Mouse (Mus musculus): ENCODE results near the gene Zfp69. TPM values are rescaled to one million over a fixed set of nuclear protein-coding genes. Genes with fewer than 3 reads are reported as not detected.

Gene Zfp69
- total and polyA plus RNA-seq, 2 experiments from 2014 or later, result 2.0 to 3.8 TPM

GRCm38 (mm10) chr4:120952163-120952562 lies 664 bp upstream of the Zfp69 start:
- ATAC-seq (ENCODE audit: insufficient read depth, low read depth) (peak; percentile 30), DNase-seq (ENCODE audit: low spot score) (peak; percentile 48)
- Histone ChIP-seq H3K4me3 (ENCODE audit: low read depth, low read length) (peak overlapping the region; percentile 80), H3K27ac (ENCODE audit: low read depth) (peak overlapping the region; percentile 94), H3K9me3 (replicated peaks; ENCODE audit: control insufficient read depth, low read length) (no peaks in the 10 kb centered on the region), H3K27me3 (ENCODE audit: control insufficient read depth, insufficient read depth, low read length) (no peaks in the 10 kb centered on the region), H3K36me3 (replicated peaks; ENCODE audit: control insufficient read depth, insufficient read depth, low read length) (peaks cover 4% of the 10 kb centered on the region; the same call in 1 of the 2 replicates), H3K4me1 (ENCODE audit: control insufficient read depth, insufficient read depth) (peaks cover 3% of the 10 kb centered on the region; the same call in 1 of the 2 replicates), H3K4me2 (ENCODE audit: low read depth, low read length) (peak overlapping the region; percentile 97), H3K9ac (replicated peaks; ENCODE audit: low read depth, low read length) (peak overlapping the region; percentile 84)
- WGBS, result 29% methylated on average over 6 of the region's 6 CpGs
- TF ChIP-seq CTCF (IDR thresholded peaks at IDR 0.05; ENCODE audit: low read depth) (no peak), EP300 (IDR thresholded peaks at IDR 0.05; ENCODE audit: low read depth) (no peak)

GRCm38 (mm10) chr4:120950763-120951427 lies 604 bp downstream of the Zfp69 start:
- H3K4me3 ChIP-seq (ENCODE audit: low read depth, low read length), result peak overlapping the region; percentile 80
- peaks cover 15% of the 10 kb centered on the region for H3K36me3 ChIP-seq (replicated peaks; ENCODE audit: control insufficient read depth, insufficient read depth, low read length)
- peak overlapping the region; percentile 94 for H3K27ac ChIP-seq (ENCODE audit: low read depth)
- peaks cover 3% of the 10 kb centered on the region; the same call in 1 of the 2 replicates for H3K4me1 ChIP-seq (ENCODE audit: control insufficient read depth, insufficient read depth)
- DNase-seq (ENCODE audit: low spot score), result peak; percentile 18
- WGBS, result under 1% methylated on average over 20 of the region's 20 CpGs
- H3K9ac ChIP-seq (replicated peaks; ENCODE audit: low read depth, low read length), result peak overlapping the region; percentile 84
- H3K9me3 ChIP-seq (replicated peaks; ENCODE audit: control insufficient read depth, low read length), result no peaks in the 10 kb centered on the region
- no peak for TF ChIP-seq EP300 (IDR thresholded peaks at IDR 0.05; ENCODE audit: low read depth)
- no peak for TF ChIP-seq CTCF (IDR thresholded peaks at IDR 0.05; ENCODE audit: low read depth)
- ATAC-seq (ENCODE audit: insufficient read depth, low read depth), result no peak
- H3K27me3 ChIP-seq (ENCODE audit: control insufficient read depth, insufficient read depth, low read length), result no peaks in the 10 kb centered on the region
- H3K4me2 ChIP-seq (ENCODE audit: low read depth, low read length), result peak overlapping the region; percentile 97

GRCm38 (mm10) chr4:120948938-120949337 lies 2.6 kb downstream of the Zfp69 start:
- no peaks in the 10 kb centered on the region for H3K9me3 ChIP-seq (replicated peaks; ENCODE audit: control insufficient read depth, low read length)
- TF ChIP-seq EP300 (IDR thresholded peaks at IDR 0.05; ENCODE audit: low read depth) (no peak), CTCF (IDR thresholded peaks at IDR 0.05; ENCODE audit: low read depth) (no peak)
- whole genome bisulfite sequencing, result 57% methylated on average over 3 of the region's 3 CpGs
- H3K4me3 ChIP-seq (ENCODE audit: low read depth, low read length), result peak overlapping the region; percentile 9
- DNase-seq (ENCODE audit: low spot score) (no peak), ATAC-seq (ENCODE audit: insufficient read depth, low read depth) (no peak)
- peak overlapping the region; percentile 52 for H3K27ac ChIP-seq (ENCODE audit: low read depth)
- peaks cover 3% of the 10 kb centered on the region; the same call in 1 of the 2 replicates for H3K4me1 ChIP-seq (ENCODE audit: control insufficient read depth, insufficient read depth)
- H3K36me3 ChIP-seq (replicated peaks; ENCODE audit: control insufficient read depth, insufficient read depth, low read length), result peaks cover 22% of the 10 kb centered on the region
- H3K9ac ChIP-seq (replicated peaks; ENCODE audit: low read depth, low read length), result no peak overlapping the region; the same call in 1 of the 2 replicates
- peak overlapping the region; percentile 97 for H3K4me2 ChIP-seq (ENCODE audit: low read depth, low read length)
- no peaks in the 10 kb centered on the region for H3K27me3 ChIP-seq (ENCODE audit: control insufficient read depth, insufficient read depth, low read length)

- DNase-seq (ENCODE audit: low spot score) (no peak), ATAC-seq (ENCODE audit: insufficient read depth, low read depth) (no peak)
- H3K36me3 ChIP-seq (replicated peaks; ENCODE audit: control insufficient read depth, insufficient read depth, low read length), result peaks cover 34% of the 10 kb centered on the region
- no peaks in the 10 kb centered on the region for H3K27me3 ChIP-seq (ENCODE audit: control insufficient read depth, insufficient read depth, low read length)
- no peak overlapping the region for H3K27ac ChIP-seq (ENCODE audit: low read depth)
- no peak overlapping the region for H3K4me3 ChIP-seq (ENCODE audit: low read depth, low read length)
- H3K4me1 ChIP-seq (ENCODE audit: control insufficient read depth, insufficient read depth), result no peaks in the 10 kb centered on the region
- no peak for TF ChIP-seq CTCF (IDR thresholded peaks at IDR 0.05; ENCODE audit: low read depth)
- no peak for TF ChIP-seq EP300 (IDR thresholded peaks at IDR 0.05; ENCODE audit: low read depth)
- H3K9me3 ChIP-seq (replicated peaks; ENCODE audit: control insufficient read depth, low read length), result peaks cover 4% of the 10 kb centered on the region
- H3K4me2 ChIP-seq (ENCODE audit: low read depth, low read length), result no peak overlapping the region
- WGBS, result 46% methylated on average over 3 of the region's 3 CpGs
- no peak overlapping the region for H3K9ac ChIP-seq (replicated peaks; ENCODE audit: low read depth, low read length)
These were observed 16.5 kb downstream of the Zfp69 start for GRCm38 (mm10) chr4:120935006-120935405.

- Histone ChIP-seq H3K27ac (ENCODE audit: low read depth) (no peak overlapping the region), H3K36me3 (replicated peaks; ENCODE audit: control insufficient read depth, insufficient read depth, low read length) (peaks cover 34% of the 10 kb centered on the region), H3K4me2 (ENCODE audit: low read depth, low read length) (no peak overlapping the region), H3K9me3 (replicated peaks; ENCODE audit: control insufficient read depth, low read length) (peaks cover 4% of the 10 kb centered on the region), H3K9ac (replicated peaks; ENCODE audit: low read depth, low read length) (no peak overlapping the region), H3K4me3 (ENCODE audit: low read depth, low read length) (no peak overlapping the region), H3K27me3 (ENCODE audit: control insufficient read depth, insufficient read depth, low read length) (no peaks in the 10 kb centered on the region), H3K4me1 (ENCODE audit: control insufficient read depth, insufficient read depth) (no peaks in the 10 kb centered on the region)
- 95% methylated on average over 18 of the region's 18 CpGs for WGBS
- no peak for TF ChIP-seq EP300 (IDR thresholded peaks at IDR 0.05; ENCODE audit: low read depth)
- no peak for TF ChIP-seq CTCF (IDR thresholded peaks at IDR 0.05; ENCODE audit: low read depth)
- DNase-seq (ENCODE audit: low spot score) (no peak), ATAC-seq (ENCODE audit: insufficient read depth, low read depth) (no peak)
These were observed 20.8 kb downstream of the Zfp69 start for GRCm38 (mm10) chr4:120930736-120931135.

Data from heart, postnatal 0 days (tissue).